18 mouse cellular contexts compared by ENCODE assay signal in genomic region chr6:61099982-61100365, GRCm38 (mm10).
DNase-seq lines count a peak whose midpoint lies in the region; ATAC-seq and TF ChIP-seq lines count a peak whose summit lies in the region.
"Had no signal": no experiment of that assay in that cellular context is flagged by ENCODE, and none has a peak within 500 bp of the region (broad histone marks: within the 10 kb centered on the region; RNA-seq: fewer than 3 reads in every experiment).

No protein-coding gene starts in this region.

- no peak overlapping the region for H3K4me3 ChIP-seq in kidney, embryonic 15.5 days (replicated peaks)
- no peak overlapping the region for H3K4me3 ChIP-seq in forebrain, embryonic 13.5 days
- H3K4me3 ChIP-seq in hindbrain, embryonic 14.5 days (replicated peaks; ENCODE audit: low read length) = no peak overlapping the region
- no peak overlapping the region for H3K4me3 ChIP-seq in thymus, adult 2 months (ENCODE audit: control insufficient read depth, insufficient read depth, low read length)
- H3K4me3 ChIP-seq: embryonic facial prominence, embryonic 13.5 days; intestine, embryonic 15.5 days; liver, embryonic 15.5 days; megakaryocyte, embryonic 14.5 days had no signal

- H3K9me3 ChIP-seq in kidney, embryonic 15.5 days (replicated peaks) = no peaks in the 10 kb centered on the region
- no peaks in the 10 kb centered on the region for H3K9me3 ChIP-seq in forebrain, embryonic 13.5 days (replicated peaks)
- H3K9me3 ChIP-seq in hindbrain, embryonic 14.5 days (ENCODE audit: control insufficient read depth, low read length) = no peaks in the 10 kb centered on the region
- H3K9me3 ChIP-seq: embryonic facial prominence, embryonic 13.5 days; intestine, embryonic 15.5 days; liver, embryonic 15.5 days; megakaryocyte, embryonic 14.5 days had no signal

- 45% methylated on average over 3 of the region's 3 CpGs for WGBS in kidney, embryonic 15.5 days
- 3% methylated on average over 3 of the region's 3 CpGs for WGBS in forebrain, embryonic 13.5 days
- WGBS in hindbrain, embryonic 14.5 days = 13% methylated on average over 3 of the region's 3 CpGs
- WGBS in thymus, adult 2 months = 93% methylated on average over 3 of the region's 3 CpGs

- no peaks in the 10 kb centered on the region for H3K4me1 ChIP-seq in kidney, embryonic 15.5 days
- peaks cover 20% of the 10 kb centered on the region for H3K4me1 ChIP-seq in forebrain, embryonic 13.5 days
- H3K4me1 ChIP-seq in hindbrain, embryonic 14.5 days (replicated peaks; ENCODE audit: control insufficient read depth, insufficient read depth, low read length) = peaks cover 4% of the 10 kb centered on the region; the same call in 1 of the 2 replicates
- no peaks in the 10 kb centered on the region for H3K4me1 ChIP-seq in thymus, adult 2 months (replicated peaks; ENCODE audit: control insufficient read depth, insufficient read depth, low read length)
- H3K4me1 ChIP-seq: intestine, embryonic 15.5 days; liver, embryonic 15.5 days; megakaryocyte, embryonic 14.5 days had no signal

- DNase-seq in kidney, adult 8-10 months = peak; percentile 43 to 44
- peak; percentile 40 for DNase-seq in hindbrain, embryonic 14.5 days (ENCODE audit: low spot score)
- peak; percentile 13 to 35 for DNase-seq in kidney, postnatal 4 days
- no peak for DNase-seq in urinary bladder, adult 18-20 months (ENCODE audit: low spot score in 2 of 2)
- no peak for DNase-seq in embryo, embryonic 10 days (ENCODE audit: low spot score)
- no peak for DNase-seq in thymus, adult 2 months
- DNase-seq: adrenal gland, postnatal 25 days; B cell, adult 2 months; cerebellum, adult 8-10 months; heart, postnatal 14 days had no signal

- H3K9ac ChIP-seq in kidney, embryonic 15.5 days = no peak overlapping the region
- H3K9ac ChIP-seq in forebrain, embryonic 13.5 days = no peak overlapping the region
- H3K9ac ChIP-seq in hindbrain, embryonic 14.5 days = no peak overlapping the region
- H3K9ac ChIP-seq: embryonic facial prominence, embryonic 13.5 days; intestine, embryonic 15.5 days; liver, embryonic 15.5 days had no signal

- no peak for TF ChIP-seq POLR2A in thymus, adult 2 months (IDR thresholded peaks at IDR 0.05; ENCODE audit: control insufficient read depth, extremely low read depth, insufficient read depth, low read length, poor library complexity)

- no peak for ATAC-seq in kidney, embryonic 15.5 days (replicated peaks; ENCODE audit: low FRiP score)
- ATAC-seq in forebrain, embryonic 13.5 days = peak; percentile 72
- 0 out of 2 replicates have a peak, but pooled peaks have one; percentile 40 for ATAC-seq in hindbrain, embryonic 14.5 days (ENCODE audit: low FRiP score)
- ATAC-seq: lung, postnatal 0 days had no signal

- no peak overlapping the region for H3K4me2 ChIP-seq in kidney, embryonic 15.5 days
- H3K4me2 ChIP-seq in forebrain, embryonic 13.5 days = no peak overlapping the region
- H3K4me2 ChIP-seq in hindbrain, embryonic 14.5 days (replicated peaks) = no peak overlapping the region
- H3K4me2 ChIP-seq: embryonic facial prominence, embryonic 13.5 days; heart, embryonic 11.5 days; intestine, embryonic 15.5 days; liver, embryonic 15.5 days had no signal

- H3K36me3 ChIP-seq in kidney, embryonic 15.5 days = no peaks in the 10 kb centered on the region
- H3K36me3 ChIP-seq in forebrain, embryonic 13.5 days (ENCODE audit: poor library complexity, severe bottlenecking) = no peaks in the 10 kb centered on the region
- H3K36me3 ChIP-seq in hindbrain, embryonic 14.5 days (replicated peaks; ENCODE audit: control insufficient read depth, insufficient read depth) = no peaks in the 10 kb centered on the region
- H3K36me3 ChIP-seq in thymus, adult 2 months (ENCODE audit: control insufficient read depth, insufficient read depth, low read length) = no peaks in the 10 kb centered on the region
- H3K36me3 ChIP-seq: embryonic facial prominence, embryonic 13.5 days; intestine, embryonic 15.5 days; liver, embryonic 15.5 days had no signal

- H3K27ac ChIP-seq in kidney, embryonic 15.5 days = no peak overlapping the region
- H3K27ac ChIP-seq in forebrain, embryonic 13.5 days = no peak overlapping the region
- H3K27ac ChIP-seq in hindbrain, embryonic 14.5 days = no peak overlapping the region
- H3K27ac ChIP-seq in thymus, adult 2 months (ENCODE audit: control insufficient read depth, insufficient read depth, low read length) = no peak overlapping the region
- H3K27ac ChIP-seq: embryonic facial prominence, embryonic 13.5 days; intestine, embryonic 15.5 days; liver, embryonic 15.5 days had no signal

- no peaks in the 10 kb centered on the region for H3K27me3 ChIP-seq in kidney, embryonic 15.5 days
- no peaks in the 10 kb centered on the region for H3K27me3 ChIP-seq in forebrain, embryonic 13.5 days
- no peaks in the 10 kb centered on the region for H3K27me3 ChIP-seq in hindbrain, embryonic 14.5 days (ENCODE audit: control insufficient read depth, insufficient read depth, low read length)
- no peaks in the 10 kb centered on the region for H3K27me3 ChIP-seq in thymus, adult 2 months (ENCODE audit: control insufficient read depth, insufficient read depth, low read length)
- H3K27me3 ChIP-seq: embryonic facial prominence, embryonic 13.5 days; intestine, embryonic 15.5 days; liver, embryonic 15.5 days; megakaryocyte, embryonic 14.5 days had no signal

- no peak for TF ChIP-seq CTCF in thymus, adult 2 months (IDR thresholded peaks at IDR 0.05; ENCODE audit: borderline replicate concordance, control insufficient read depth, extremely low read depth, insufficient read depth, low read length, poor library complexity)

Comparison
In these comparisons a context has a peak if more than half of its experiments do, and no peak if none do; other contexts are left out.
1. DNase-seq: peak in kidney, adult 8-10 months (2 of 2), hindbrain, embryonic 14.5 days (single experiment) and kidney, postnatal 4 days (2 of 2); none in urinary bladder, adult 18-20 months (0 of 2), embryo, embryonic 10 days (single experiment) and thymus, adult 2 months (single experiment).